Mouse (Mus musculus): ENCODE results near the gene Hinfp. TPM values are rescaled to one million over a fixed set of nuclear protein-coding genes. Genes with fewer than 3 reads are reported as not detected.

Gene Hinfp
- polyA plus RNA-seq, 1 experiment from 2014 or later: 27.2 TPM

GRCm38 (mm10) chr9:44268027-44268360, 37.5 kb downstream of the Hinfp start:
- peaks cover 8% of the 10 kb centered on the region; the same call in 1 of the 2 replicates for H3K4me1 ChIP-seq (ENCODE audit: insufficient read depth, low read length)
- peak; percentile 93 for ATAC-seq (ENCODE audit: low FRiP score, low TSS enrichment)
- H3K4me2 ChIP-seq (replicated peaks; ENCODE audit: low read depth, low read length): peak overlapping the region; percentile 89
- H3K27me3 ChIP-seq (ENCODE audit: insufficient read depth, low read length): no peaks in the 10 kb centered on the region
- peaks cover 5% of the 10 kb centered on the region; the same call in 1 of the 2 replicates for H3K9me3 ChIP-seq (ENCODE audit: low read length)
- peak overlapping the region; percentile 95 for H3K9ac ChIP-seq (replicated peaks; ENCODE audit: low read length)
- H3K4me3 ChIP-seq (ENCODE audit: low read length): peak overlapping the region; percentile 61
- H3K36me3 ChIP-seq (ENCODE audit: insufficient read depth, low read length): no peaks in the 10 kb centered on the region
- 6% methylated on average over 28 of the region's 28 CpGs for WGBS
- H3K27ac ChIP-seq (ENCODE audit: low read length): peak overlapping the region; percentile 75

- Histone ChIP-seq H3K27me3 (ENCODE audit: insufficient read depth, low read length) (no peaks in the 10 kb centered on the region), H3K9ac (replicated peaks; ENCODE audit: low read length) (peak overlapping the region; percentile 95), H3K36me3 (ENCODE audit: insufficient read depth, low read length) (no peaks in the 10 kb centered on the region), H3K4me3 (ENCODE audit: low read length) (peak overlapping the region; percentile 61), H3K4me2 (replicated peaks; ENCODE audit: low read depth, low read length) (peak overlapping the region; percentile 89), H3K9me3 (ENCODE audit: low read length) (peaks cover 5% of the 10 kb centered on the region; the same call in 1 of the 2 replicates), H3K4me1 (ENCODE audit: insufficient read depth, low read length) (peaks cover 8% of the 10 kb centered on the region; the same call in 1 of the 2 replicates), H3K27ac (ENCODE audit: low read length) (peak overlapping the region; percentile 75)
- peak; percentile 39; the same call in 1 of the 2 replicates for ATAC-seq (ENCODE audit: low FRiP score, low TSS enrichment)
- 8% methylated on average over 23 of the region's 23 CpGs for WGBS
Measured at GRCm38 (mm10) chr9:44267319-44268026, 38.0 kb downstream of the Hinfp start.

GRCm38 (mm10) chr9:44266478-44267226, 38.8 kb downstream of the Hinfp start:
- 0 out of 2 replicates have a peak, but pooled peaks cover 5% of the 10 kb centered on the region for H3K36me3 ChIP-seq (ENCODE audit: insufficient read depth, low read length)
- H3K4me3 ChIP-seq (ENCODE audit: low read length): no peak overlapping the region
- H3K27ac ChIP-seq (ENCODE audit: low read length): no peak overlapping the region
- 64% methylated on average over 8 of the region's 8 CpGs for WGBS
- peak overlapping the region; percentile 89; the same call in 1 of the 2 replicates for H3K4me2 ChIP-seq (replicated peaks; ENCODE audit: low read depth, low read length)
- H3K9ac ChIP-seq (replicated peaks; ENCODE audit: low read length): 0 out of 2 replicates have a peak overlapping the region, but pooled peaks have one; percentile 95
- H3K27me3 ChIP-seq (ENCODE audit: insufficient read depth, low read length): no peaks in the 10 kb centered on the region
- peaks cover 8% of the 10 kb centered on the region; the same call in 1 of the 2 replicates for H3K4me1 ChIP-seq (ENCODE audit: insufficient read depth, low read length)
- no peak for ATAC-seq (ENCODE audit: low FRiP score, low TSS enrichment)
- peaks cover 5% of the 10 kb centered on the region; the same call in 1 of the 2 replicates for H3K9me3 ChIP-seq (ENCODE audit: low read length)

GRCm38 (mm10) chr9:44261388-44261787, 44.1 kb downstream of the Hinfp start:
- ATAC-seq (ENCODE audit: low FRiP score, low TSS enrichment): no peak
- Histone ChIP-seq H3K4me1 (ENCODE audit: insufficient read depth, low read length) (no peaks in the 10 kb centered on the region), H3K27ac (ENCODE audit: low read length) (no peak overlapping the region), H3K9ac (replicated peaks; ENCODE audit: low read length) (no peak overlapping the region), H3K9me3 (ENCODE audit: low read length) (no peaks in the 10 kb centered on the region), H3K36me3 (ENCODE audit: insufficient read depth, low read length) (0 out of 2 replicates have a peak, but pooled peaks cover 5% of the 10 kb centered on the region), H3K4me2 (replicated peaks; ENCODE audit: low read depth, low read length) (no peak overlapping the region), H3K4me3 (ENCODE audit: low read length) (no peak overlapping the region), H3K27me3 (ENCODE audit: insufficient read depth, low read length) (no peaks in the 10 kb centered on the region)
- 86% methylated on average over 14 of the region's 14 CpGs for WGBS

- Histone ChIP-seq H3K9ac (replicated peaks; ENCODE audit: low read length) (no peak overlapping the region), H3K36me3 (ENCODE audit: insufficient read depth, low read length) (0 out of 2 replicates have a peak, but pooled peaks cover 5% of the 10 kb centered on the region), H3K27me3 (ENCODE audit: insufficient read depth, low read length) (no peaks in the 10 kb centered on the region), H3K9me3 (ENCODE audit: low read length) (no peaks in the 10 kb centered on the region), H3K4me2 (replicated peaks; ENCODE audit: low read depth, low read length) (no peak overlapping the region), H3K4me1 (ENCODE audit: insufficient read depth, low read length) (0 out of 2 replicates have a peak, but pooled peaks cover 7% of the 10 kb centered on the region), H3K4me3 (ENCODE audit: low read length) (no peak overlapping the region), H3K27ac (ENCODE audit: low read length) (no peak overlapping the region)
- ATAC-seq (ENCODE audit: low FRiP score, low TSS enrichment): no peak
- WGBS: 87% methylated on average over 10 of the region's 10 CpGs
Measured at GRCm38 (mm10) chr9:44259014-44259413, 46.5 kb downstream of the Hinfp start.

- WGBS: 79% methylated on average over 8 of the region's 8 CpGs
Measured at GRCm38 (mm10) chr9:44256213-44256612, 49.3 kb downstream of the Hinfp start.

GRCm38 (mm10) chr9:44255136-44255521, 50.3 kb downstream of the Hinfp start:
- Histone ChIP-seq H3K9ac (replicated peaks; ENCODE audit: low read length) (no peak overlapping the region), H3K27me3 (ENCODE audit: insufficient read depth, low read length) (no peaks in the 10 kb centered on the region), H3K36me3 (ENCODE audit: insufficient read depth, low read length) (no peaks in the 10 kb centered on the region), H3K4me3 (ENCODE audit: low read length) (no peak overlapping the region), H3K27ac (ENCODE audit: low read length) (no peak overlapping the region), H3K9me3 (ENCODE audit: low read length) (no peaks in the 10 kb centered on the region), H3K4me2 (replicated peaks; ENCODE audit: low read depth, low read length) (no peak overlapping the region), H3K4me1 (ENCODE audit: insufficient read depth, low read length) (peaks cover 20% of the 10 kb centered on the region)
- no peak for ATAC-seq (ENCODE audit: low FRiP score, low TSS enrichment)
- WGBS: 71% methylated on average over 6 of the region's 6 CpGs

More at GRCm38 (mm10) chr9:44256213-44256612, 49.3 kb downstream of the Hinfp start:
- no peaks in the 10 kb centered on the region for H3K27me3 ChIP-seq (ENCODE audit: insufficient read depth, low read length)
- H3K9me3 ChIP-seq (ENCODE audit: low read length): no peaks in the 10 kb centered on the region
- no peak overlapping the region for H3K4me2 ChIP-seq (replicated peaks; ENCODE audit: low read depth, low read length)
- peaks cover 11% of the 10 kb centered on the region for H3K4me1 ChIP-seq (ENCODE audit: insufficient read depth, low read length)
- no peak overlapping the region for H3K4me3 ChIP-seq (ENCODE audit: low read length)
- H3K9ac ChIP-seq (replicated peaks; ENCODE audit: low read length): no peak overlapping the region
- no peaks in the 10 kb centered on the region for H3K36me3 ChIP-seq (ENCODE audit: insufficient read depth, low read length)
- no peak overlapping the region for H3K27ac ChIP-seq (ENCODE audit: low read length)
- ATAC-seq (ENCODE audit: low FRiP score, low TSS enrichment): no peak

- no peak overlapping the region for H3K4me3 ChIP-seq (ENCODE audit: low read length)
Measured at GRCm38 (mm10) chr9:44254508-44255135, 50.8 kb downstream of the Hinfp start.

GRCm38 (mm10) chr9:44253441-44253840, 52.0 kb downstream of the Hinfp start:
- 79% methylated on average over 6 of the region's 6 CpGs for WGBS
- H3K9me3 ChIP-seq (ENCODE audit: low read length): no peaks in the 10 kb centered on the region

More at GRCm38 (mm10) chr9:44254508-44255135, 50.8 kb downstream of the Hinfp start:
- H3K4me2 ChIP-seq (replicated peaks; ENCODE audit: low read depth, low read length): no peak overlapping the region
- H3K27me3 ChIP-seq (ENCODE audit: insufficient read depth, low read length): no peaks in the 10 kb centered on the region
- H3K27ac ChIP-seq (ENCODE audit: low read length): no peak overlapping the region
- H3K36me3 ChIP-seq (ENCODE audit: insufficient read depth, low read length): no peaks in the 10 kb centered on the region
- peaks cover 25% of the 10 kb centered on the region for H3K4me1 ChIP-seq (ENCODE audit: insufficient read depth, low read length)
- WGBS: 9% methylated on average over 5 of the region's 5 CpGs
- no peaks in the 10 kb centered on the region for H3K9me3 ChIP-seq (ENCODE audit: low read length)
- no peak overlapping the region for H3K9ac ChIP-seq (replicated peaks; ENCODE audit: low read length)
- ATAC-seq (ENCODE audit: low FRiP score, low TSS enrichment): no peak

More at GRCm38 (mm10) chr9:44253441-44253840, 52.0 kb downstream of the Hinfp start:
- no peak for ATAC-seq (ENCODE audit: low FRiP score, low TSS enrichment)
- no peaks in the 10 kb centered on the region for H3K27me3 ChIP-seq (ENCODE audit: insufficient read depth, low read length)
- no peak overlapping the region for H3K9ac ChIP-seq (replicated peaks; ENCODE audit: low read length)
- no peaks in the 10 kb centered on the region for H3K36me3 ChIP-seq (ENCODE audit: insufficient read depth, low read length)
- no peak overlapping the region for H3K4me2 ChIP-seq (replicated peaks; ENCODE audit: low read depth, low read length)
- H3K27ac ChIP-seq (ENCODE audit: low read length): no peak overlapping the region
- H3K4me1 ChIP-seq (ENCODE audit: insufficient read depth, low read length): peaks cover 26% of the 10 kb centered on the region
- no peak overlapping the region for H3K4me3 ChIP-seq (ENCODE audit: low read length)
